Mouse (Mus musculus) stomach, postnatal 0 days (tissue): ENCODE results near the gene Hapln4. TPM values are rescaled to one million over a fixed set of nuclear protein-coding genes. Genes with fewer than 3 reads are reported as not detected.

Source experiments
- ATAC-seq: fragments of 200-750 bp; cut with Nextera tagmentation; 2 replicates; pipeline ENCODE4 v1.8.0; 2017; ENCODE audit not compliant: low FRiP score, low TSS enrichment
- DNase-seq: peaks from one replicate; pipeline ENCODE4 v3.0.0-alpha.2; 2016; ENCODE audit warnings: low spot score
- H3K27ac ChIP-seq: fragments of 300-500 bp; sonication (generic); replicated peaks from 2 replicates; pipeline ENCODE4 v1.5.1; 2014; ENCODE audit warnings: mild to moderate bottlenecking, control low read depth
- H3K27me3 ChIP-seq: fragments of 300-500 bp; sonication (generic); 2 replicates; pipeline ENCODE4 v1.6.1; 2014; ENCODE audit warnings: low read length; ENCODE audit not compliant: control insufficient read depth, insufficient read depth
- H3K36me3 ChIP-seq: fragments of 300-500 bp; sonication (generic); 2 replicates; pipeline ENCODE4 v1.6.1; 2014; ENCODE audit warnings: low read length, mixed read lengths; ENCODE audit not compliant: control insufficient read depth, insufficient read depth
- H3K4me1 ChIP-seq: fragments of 300-500 bp; sonication (generic); replicated peaks from 2 replicates; pipeline ENCODE4 v1.6.1; 2014; ENCODE audit warnings: antibody characterized with exemption; ENCODE audit not compliant: control insufficient read depth, insufficient read depth
- H3K4me2 ChIP-seq: fragments of 300-500 bp; sonication (generic); replicated peaks from 2 replicates; pipeline ENCODE4 v1.6.1; 2014; ENCODE audit warnings: low read depth, mild to moderate bottlenecking, control low read depth, moderate library complexity
- H3K4me3 ChIP-seq: fragments of 300-500 bp; sonication (generic); 2 replicates; pipeline ENCODE4 v1.5.1; 2014; ENCODE audit warnings: low read depth, low read length, control low read depth
- H3K9ac ChIP-seq: fragments of 300-500 bp; sonication (generic); 2 replicates; pipeline ENCODE4 v1.6.1; 2014; ENCODE audit warnings: mild to moderate bottlenecking, low read length, control low read depth, mixed read lengths
- H3K9me3 ChIP-seq: fragments of 300-500 bp; sonication (generic); 2 replicates; pipeline ENCODE4 v1.6.1; 2016; ENCODE audit warnings: low read length; ENCODE audit not compliant: control insufficient read depth
- CTCF ChIP-seq: IDR thresholded peaks from 2 replicates; pipeline ENCODE4 v1.5.1; 2016; ENCODE audit warnings: antibody characterized with exemption, low read depth, mild to moderate bottlenecking, moderate library complexity
- EP300 ChIP-seq: optimal IDR thresholded peaks from 2 replicates; pipeline ENCODE3; 2016; ENCODE audit warnings: antibody characterized with exemption
- WGBS: fragments of 180-500 bp; shearing (Covaris S2); extraction: QIAGEN DNeasy Blood & Tissue Kit; methylation state at CpG from one replicate; pipeline ENCODE4 v1.1.7; 2014; 5-methylcytosine and 5-hydroxymethylcytosine counted together
- polyA plus RNA-seq: library from polyadenylated mRNA; unstranded; fragments of >200 nt; fragmentation: Nextera tagmentation; extraction: Ambion mirVana; gene quantifications from 2 replicates; pipeline ENCODE4 v1.2.1, GENCODE M21; 2015

The Hapln4 gene
- polyA plus RNA-seq, 1 experiment from 2014 or later: 0.02 TPM

- Histone ChIP-seq H3K9ac (no peak overlapping the region), H3K4me2 (no peak overlapping the region), H3K36me3 (no peaks in the 10 kb centered on the region), H3K4me1 (no peaks in the 10 kb centered on the region), H3K9me3 (no peaks in the 10 kb centered on the region), H3K27ac (no peak overlapping the region), H3K27me3 (peaks cover 6% of the 10 kb centered on the region; the same call in 1 of the 2 replicates), H3K4me3 (no peak overlapping the region)
- TF ChIP-seq CTCF: no peak
- no peak for TF ChIP-seq EP300
- ATAC-seq (no peak), DNase-seq (peak; percentile 65)
- WGBS: 5% methylated on average over 9 of the region's 9 CpGs
Measured at GRCm38 (mm10) chr8:70117611-70118010, 34.4 kb downstream of the Hapln4 start.

DNA sequence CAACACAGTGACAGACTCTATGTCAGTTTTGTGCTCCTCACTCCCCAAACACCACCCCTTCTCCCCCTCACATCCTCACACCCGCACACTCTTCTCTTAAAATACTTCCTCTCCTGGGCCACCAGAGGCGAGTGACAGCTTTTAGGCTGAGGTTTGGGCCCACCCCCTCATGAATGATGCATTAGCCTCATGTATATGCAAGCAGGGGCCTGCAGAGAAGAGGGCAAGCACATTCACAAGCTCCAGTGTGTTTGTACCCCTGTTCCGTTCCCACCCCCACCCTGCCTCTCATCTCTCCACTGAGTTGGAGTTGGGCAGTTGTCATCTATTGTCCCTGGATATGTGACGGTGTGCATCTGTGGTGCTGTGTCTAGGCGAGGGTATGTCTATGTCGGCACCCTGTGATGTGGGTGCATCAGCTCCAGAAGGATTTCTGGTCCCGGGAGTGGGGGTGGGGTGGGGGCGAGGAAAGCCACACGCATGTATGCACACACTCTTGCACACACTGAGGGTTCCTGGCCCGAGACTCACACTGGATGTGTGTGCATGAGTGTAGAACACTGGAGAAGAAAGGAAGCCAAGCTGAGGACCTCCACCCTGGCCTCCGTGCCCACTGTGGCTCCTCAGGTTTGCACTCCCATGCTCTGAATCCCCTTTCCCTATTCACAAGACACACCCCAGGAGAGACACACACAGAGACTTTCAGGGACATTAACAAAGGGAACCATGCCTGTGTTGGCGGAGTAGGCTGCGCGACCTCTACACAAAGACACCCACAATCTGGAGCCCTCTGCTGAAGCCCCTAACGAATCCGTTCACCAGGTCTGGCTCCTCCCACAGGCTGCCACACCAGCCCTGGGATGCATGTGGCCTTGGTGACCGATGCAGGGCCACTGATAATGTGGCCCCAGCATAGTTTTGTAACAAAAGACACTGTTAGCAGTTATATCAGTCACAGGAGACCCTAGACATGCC lies 35.8 kb downstream of the Hapln4 start:
- no peak for TF ChIP-seq EP300
- no peak for TF ChIP-seq CTCF
- H3K9ac ChIP-seq: no peak overlapping the region
- no peaks in the 10 kb centered on the region for H3K36me3 ChIP-seq
- H3K27ac ChIP-seq: no peak overlapping the region
- DNase-seq: no peak
- WGBS: 15% methylated on average over 17 of the region's 17 CpGs
- H3K4me3 ChIP-seq: no peak overlapping the region
- H3K4me2 ChIP-seq: no peak overlapping the region
- H3K9me3 ChIP-seq: no peaks in the 10 kb centered on the region
- no peaks in the 10 kb centered on the region for H3K27me3 ChIP-seq
- H3K4me1 ChIP-seq: no peaks in the 10 kb centered on the region
- no peak for ATAC-seq

GRCm38 (mm10) chr8:70120667-70121066 lies 37.4 kb downstream of the Hapln4 start, which contains the start of gene Ncan:
Ncan (minus strand) TSS chr8:70120873.
- H3K4me2 ChIP-seq: no peak within 1 kb of the TSS
- no peak within 1 kb of the TSS for H3K4me3 ChIP-seq
- H3K27me3 ChIP-seq: no peaks in the 10 kb centered on the region
- H3K9me3 ChIP-seq: no peaks in the 10 kb centered on the region
- H3K36me3 ChIP-seq: no peaks in the 10 kb centered on the region
- H3K9ac ChIP-seq: no peak within 1 kb of the TSS
- ATAC-seq (peak; percentile 56; the same call in 1 of the 2 replicates), DNase-seq (peak; percentile 57)
- no peaks in the 10 kb centered on the region for H3K4me1 ChIP-seq
- no peak within 1 kb of the TSS for H3K27ac ChIP-seq
- TF ChIP-seq CTCF (no peak), EP300 (no peak)
- WGBS: 1% methylated on average over 19 of the region's 19 CpGs

- no peak overlapping the region for H3K9ac ChIP-seq
- no peak for DNase-seq
- 0 out of 2 replicates have a peak, but pooled peaks have one; percentile 36 for ATAC-seq
- no peaks in the 10 kb centered on the region for H3K36me3 ChIP-seq
- no peak overlapping the region for H3K27ac ChIP-seq
- no peak overlapping the region for H3K4me3 ChIP-seq
- 50% methylated on average over 2 of the region's 2 CpGs for WGBS
- no peak overlapping the region for H3K4me2 ChIP-seq
- TF ChIP-seq CTCF: peak; percentile 68
- no peak for TF ChIP-seq EP300
- H3K9me3 ChIP-seq: no peaks in the 10 kb centered on the region
- no peaks in the 10 kb centered on the region for H3K4me1 ChIP-seq
- H3K27me3 ChIP-seq: no peaks in the 10 kb centered on the region
Measured at GRCm38 (mm10) chr8:70122863-70123262, 39.6 kb downstream of the Hapln4 start.

DNA sequence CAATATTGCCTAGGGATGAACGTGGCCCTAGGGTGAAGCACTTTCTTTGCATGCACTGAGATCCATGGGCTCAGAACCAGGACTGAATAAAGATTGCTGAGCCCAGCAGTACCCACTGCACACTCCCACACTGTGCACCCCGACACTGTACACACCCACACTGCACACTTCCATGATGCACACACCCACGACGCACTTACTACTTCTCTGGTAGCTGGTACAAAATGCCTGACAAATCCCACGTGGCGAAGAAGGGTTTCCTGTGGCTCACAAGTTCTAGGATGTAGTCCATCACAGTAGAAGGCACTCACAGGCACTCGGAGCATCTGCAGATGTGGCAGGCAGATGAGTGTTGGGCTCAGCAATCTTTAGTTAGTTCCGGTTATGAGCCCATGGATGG lies 41.7 kb downstream of the Hapln4 start:
- no peak for TF ChIP-seq EP300
- TF ChIP-seq CTCF: no peak
- no peak overlapping the region for H3K4me3 ChIP-seq
- no peak overlapping the region for H3K9ac ChIP-seq
- DNase-seq: no peak
- WGBS: 57% methylated on average over 8 of the region's 8 CpGs
- H3K9me3 ChIP-seq: no peaks in the 10 kb centered on the region
- no peak overlapping the region for H3K4me2 ChIP-seq
- no peak for ATAC-seq
- H3K27ac ChIP-seq: no peak overlapping the region
- no peaks in the 10 kb centered on the region for H3K27me3 ChIP-seq
- H3K36me3 ChIP-seq: no peaks in the 10 kb centered on the region
- no peaks in the 10 kb centered on the region for H3K4me1 ChIP-seq

- Histone ChIP-seq H3K27me3 (no peaks in the 10 kb centered on the region), H3K9me3 (no peaks in the 10 kb centered on the region), H3K4me1 (no peaks in the 10 kb centered on the region; the same call in 1 of the 2 replicates), H3K9ac (no peak overlapping the region), H3K4me3 (no peak overlapping the region), H3K36me3 (peaks cover 2% of the 10 kb centered on the region; the same call in 1 of the 2 replicates), H3K4me2 (no peak overlapping the region), H3K27ac (no peak overlapping the region)
- WGBS: 61% methylated on average over 3 of the region's 3 CpGs
- ATAC-seq (no peak), DNase-seq (no peak)
- no peak for TF ChIP-seq CTCF
- no peak for TF ChIP-seq EP300
Measured at GRCm38 (mm10) chr8:70128435-70128834, 45.2 kb downstream of the Hapln4 start.
